Mouse (Mus musculus) lung, adult 2 months (tissue): ENCODE data around the gene Tnfrsf8.

Experiments
- CTCF ChIP-seq: fragments of 200-500 bp; IDR thresholded peaks from 2 replicates; pipeline ENCODE4 v1.5.1; 2011; ENCODE audit warnings: mild to moderate bottlenecking, low read length, control low read depth; ENCODE audit not compliant: insufficient read depth
- POLR2A ChIP-seq: fragments of 200-500 bp; IDR thresholded peaks from 2 replicates; pipeline ENCODE4 v1.6.1; 2011; ENCODE audit warnings: low read depth, mild to moderate bottlenecking, control low read depth, low read length, borderline replicate concordance; ENCODE audit errors: extremely low read depth

- no peak for TF ChIP-seq POLR2A
- no peak for TF ChIP-seq CTCF
Measured at GRCm38 (mm10) chr4:145239049-145239830, 75.7 kb downstream of the Tnfrsf8 start.
